Mouse (Mus musculus) forebrain, embryonic 16.5 days (tissue): ENCODE results near the gene Mgea5. TPM values are rescaled to one million over a fixed set of nuclear protein-coding genes. Genes with fewer than 3 reads are reported as not detected.

Experiments used
- ATAC-seq: fragments of 200-750 bp; cut with Nextera tagmentation; 2 replicates; pipeline ENCODE4 v1.8.0; 2017; ENCODE audit warnings: mild to moderate bottlenecking, moderate library complexity
- H3K27ac ChIP-seq: fragments of 300-500 bp; sonication (generic); 2 replicates; pipeline ENCODE4 v1.5.1; 2014; ENCODE audit warnings: low read length, control low read depth
- H3K27me3 ChIP-seq: fragments of 300-500 bp; sonication (generic); replicated peaks from 2 replicates; pipeline ENCODE4 v1.6.1; 2014; ENCODE audit warnings: low read length; ENCODE audit not compliant: control insufficient read depth, insufficient read depth
- H3K36me3 ChIP-seq: fragments of 300-500 bp; sonication (generic); 2 replicates; pipeline ENCODE4 v1.6.1; 2014; ENCODE audit not compliant: control insufficient read depth, insufficient read depth
- H3K4me1 ChIP-seq: fragments of 300-500 bp; sonication (generic); replicated peaks from 2 replicates; pipeline ENCODE4 v1.6.1; 2014; ENCODE audit warnings: low read length; ENCODE audit not compliant: control insufficient read depth, insufficient read depth
- H3K4me2 ChIP-seq: fragments of 300-500 bp; sonication (generic); 2 replicates; pipeline ENCODE4 v1.6.1; 2014; ENCODE audit warnings: mild to moderate bottlenecking, low read length, control low read depth
- H3K4me3 ChIP-seq: fragments of 300-500 bp; sonication (generic); replicated peaks from 2 replicates; pipeline ENCODE4 v1.5.1; 2014; ENCODE audit warnings: mild to moderate bottlenecking, low read length, control low read depth
- H3K9ac ChIP-seq: fragments of 300-500 bp; sonication (generic); replicated peaks from 2 replicates; pipeline ENCODE4 v1.6.1; 2014; ENCODE audit warnings: low read depth, low read length, control low read depth
- H3K9me3 ChIP-seq: fragments of 300-500 bp; sonication (generic); 2 replicates; pipeline ENCODE4 v1.6.1; 2016; ENCODE audit warnings: low read length; ENCODE audit not compliant: control insufficient read depth
- WGBS: fragments of 180-500 bp; shearing (Covaris S2); extraction: QIAGEN DNeasy Blood & Tissue Kit; methylation state at CpG from one replicate; pipeline ENCODE4 v1.1.7; 2014; 5-methylcytosine and 5-hydroxymethylcytosine counted together
- polyA plus RNA-seq: library from polyadenylated mRNA; unstranded; fragments of >200 nt; fragmentation: Nextera tagmentation; extraction: Ambion mirVana; gene quantifications from 2 replicates; pipeline ENCODE4 v1.2.1, GENCODE M21; 2015

The Mgea5 gene
- 77.0 and 90.5 TPM in 2 replicates for polyA plus RNA-seq

- Histone ChIP-seq H3K9me3 (no peaks in the 10 kb centered on the region), H3K27me3 (no peaks in the 10 kb centered on the region), H3K4me1 (peaks cover 34% of the 10 kb centered on the region), H3K36me3 (peaks cover 2% of the 10 kb centered on the region; the same call in 1 of the 2 replicates), H3K9ac (peak within 1 kb of the TSS; percentile 99), H3K4me3 (peak within 1 kb of the TSS; percentile 100), H3K27ac (peak within 1 kb of the TSS; percentile 98), H3K4me2 (peak within 1 kb of the TSS; percentile 75)
- under 1% methylated on average over 60 of the region's 71 CpGs for WGBS
- peak; percentile 97 for ATAC-seq
Measured at GRCm38 (mm10) chr19:45783181-45783932, at the start of gene Mgea5. TSS of gene Mgea5 (minus strand) at chr19:45783837.

- Histone ChIP-seq H3K4me3 (no peak overlapping the region), H3K4me2 (no peak overlapping the region), H3K9me3 (no peaks in the 10 kb centered on the region; the same call in 1 of the 2 replicates), H3K27ac (no peak overlapping the region), H3K4me1 (no peaks in the 10 kb centered on the region), H3K36me3 (no peaks in the 10 kb centered on the region), H3K27me3 (no peaks in the 10 kb centered on the region), H3K9ac (no peak overlapping the region)
- WGBS, result 58% methylated on average over 2 of the region's 2 CpGs
- no peak for ATAC-seq
Measured at GRCm38 (mm10) chr19:45830679-45831078, 47.0 kb upstream of the Mgea5 start.

- Histone ChIP-seq H3K9ac (no peak overlapping the region), H3K4me3 (no peak overlapping the region), H3K4me2 (no peak overlapping the region), H3K27ac (no peak overlapping the region), H3K36me3 (no peaks in the 10 kb centered on the region), H3K27me3 (no peaks in the 10 kb centered on the region), H3K4me1 (no peaks in the 10 kb centered on the region), H3K9me3 (no peaks in the 10 kb centered on the region; the same call in 1 of the 2 replicates)
- 92% methylated on average over 3 of the region's 3 CpGs for WGBS
- no peak for ATAC-seq
Measured at GRCm38 (mm10) chr19:45827736-45828135, 44.1 kb upstream of the Mgea5 start.

GRCm38 (mm10) chr19:45827125-45827524 lies 43.5 kb upstream of the Mgea5 start:
- 59% methylated on average over 5 of the region's 5 CpGs for WGBS
- no peak overlapping the region for H3K4me2 ChIP-seq
- H3K27ac ChIP-seq, result no peak overlapping the region
- H3K4me1 ChIP-seq, result peaks cover 2% of the 10 kb centered on the region
- no peak overlapping the region for H3K9ac ChIP-seq
- ATAC-seq, result no peak
- no peak overlapping the region for H3K4me3 ChIP-seq
- no peaks in the 10 kb centered on the region for H3K36me3 ChIP-seq
- H3K27me3 ChIP-seq, result no peaks in the 10 kb centered on the region
- H3K9me3 ChIP-seq, result no peaks in the 10 kb centered on the region; the same call in 1 of the 2 replicates

- no peaks in the 10 kb centered on the region; the same call in 1 of the 2 replicates for H3K9me3 ChIP-seq
- no peak overlapping the region for H3K4me3 ChIP-seq
- no peaks in the 10 kb centered on the region for H3K36me3 ChIP-seq
- H3K27me3 ChIP-seq, result no peaks in the 10 kb centered on the region
- no peak overlapping the region for H3K4me2 ChIP-seq
- ATAC-seq, result no peak
- WGBS, result 77% methylated on average over 3 of the region's 3 CpGs
- H3K4me1 ChIP-seq, result peaks cover 9% of the 10 kb centered on the region
- H3K27ac ChIP-seq, result no peak overlapping the region
- no peak overlapping the region for H3K9ac ChIP-seq
Measured at GRCm38 (mm10) chr19:45826146-45826545, 42.5 kb upstream of the Mgea5 start.

- no peaks in the 10 kb centered on the region for H3K27me3 ChIP-seq
- peak overlapping the region; percentile 44 for H3K27ac ChIP-seq
- peak; percentile 78 for ATAC-seq
- peaks cover 13% of the 10 kb centered on the region for H3K4me1 ChIP-seq
- no peak overlapping the region for H3K9ac ChIP-seq
- H3K36me3 ChIP-seq, result no peaks in the 10 kb centered on the region
- H3K4me2 ChIP-seq, result no peak overlapping the region
- WGBS, result 31% methylated on average over 5 of the region's 5 CpGs
- no peak overlapping the region for H3K4me3 ChIP-seq
- H3K9me3 ChIP-seq, result no peaks in the 10 kb centered on the region
Measured at GRCm38 (mm10) chr19:45821832-45822231, 38.2 kb upstream of the Mgea5 start.

- H3K27me3 ChIP-seq, result no peaks in the 10 kb centered on the region
- H3K4me3 ChIP-seq, result no peak overlapping the region
- no peak overlapping the region for H3K9ac ChIP-seq
- no peak overlapping the region for H3K27ac ChIP-seq
- peaks cover 31% of the 10 kb centered on the region for H3K4me1 ChIP-seq
- no peaks in the 10 kb centered on the region for H3K36me3 ChIP-seq
- 70% methylated on average over 11 of the region's 11 CpGs for WGBS
- H3K4me2 ChIP-seq, result no peak overlapping the region
- no peaks in the 10 kb centered on the region for H3K9me3 ChIP-seq
- no peak for ATAC-seq
Measured at GRCm38 (mm10) chr19:45817816-45818490, 34.3 kb upstream of the Mgea5 start.

GRCm38 (mm10) chr19:45816727-45817126 lies 33.1 kb upstream of the Mgea5 start:
- H3K4me3 ChIP-seq, result no peak overlapping the region
- no peaks in the 10 kb centered on the region for H3K27me3 ChIP-seq
- no peak overlapping the region for H3K4me2 ChIP-seq
- no peaks in the 10 kb centered on the region for H3K36me3 ChIP-seq
- no peaks in the 10 kb centered on the region for H3K9me3 ChIP-seq
- peaks cover 35% of the 10 kb centered on the region for H3K4me1 ChIP-seq
- WGBS, result 16% methylated on average over 8 of the region's 8 CpGs
- H3K9ac ChIP-seq, result no peak overlapping the region
- ATAC-seq, result no peak
- no peak overlapping the region for H3K27ac ChIP-seq

- Histone ChIP-seq H3K9ac (peak within 1 kb of the TSS; percentile 58), H3K27ac (no peak within 1 kb of the TSS), H3K36me3 (no peaks in the 10 kb centered on the region), H3K4me1 (peaks cover 30% of the 10 kb centered on the region), H3K9me3 (no peaks in the 10 kb centered on the region), H3K4me2 (peak within 1 kb of the TSS; percentile 86), H3K27me3 (no peaks in the 10 kb centered on the region), H3K4me3 (peak within 1 kb of the TSS; percentile 48)
- peak; percentile 66 for ATAC-seq
- under 1% methylated on average over 24 of the region's 29 CpGs for WGBS
Measured at GRCm38 (mm10) chr19:45815831-45816405, 32.3 kb upstream of the Mgea5 start, which contains the start of gene Kcnip2. TSS of gene Kcnip2 (minus strand) at chr19:45816061.
